Mouse (Mus musculus): ENCODE measurements at regions not wholly inside any gene's neighbourhood (a gene's known extent, or its start where the extent isn't known, plus 50 kb on each side); places are given as distances from the start of the nearest gene placed in this dataset.
A peak's percentile ranks its signal among the peaks of the same experiment; 100 is the strongest.

DNA sequence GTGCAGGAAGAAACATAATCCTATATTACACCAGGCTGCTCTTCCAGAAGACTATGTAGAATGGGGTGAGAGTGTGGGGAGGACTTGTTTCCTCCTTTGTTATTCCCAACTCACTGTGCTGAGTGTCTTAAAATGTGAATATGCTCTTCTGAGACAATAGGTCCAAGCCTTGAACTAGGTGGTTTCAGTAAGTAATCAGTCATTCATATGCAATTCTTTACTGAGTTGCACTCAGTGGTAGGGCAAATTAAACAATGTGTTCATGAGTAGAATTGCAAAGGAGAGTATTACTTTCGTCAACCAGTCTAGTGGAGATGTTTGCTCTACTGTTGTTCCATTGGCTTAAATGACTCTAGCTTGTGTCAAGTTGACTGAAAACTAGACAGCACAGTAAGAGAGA lies 1015.1 kb downstream of the Olfm4 start:
- no peaks in the 10 kb centered on the region for H3K36me3 ChIP-seq (ENCODE audit: control insufficient read depth, insufficient read depth, low read length)
- H3K9me3 ChIP-seq (ENCODE audit: control insufficient read depth, low read length) = no peaks in the 10 kb centered on the region
- no peaks in the 10 kb centered on the region for H3K27me3 ChIP-seq (ENCODE audit: control insufficient read depth, insufficient read depth, low read depth, low read length)
- no peaks in the 10 kb centered on the region for H3K4me1 ChIP-seq (replicated peaks; ENCODE audit: control insufficient read depth, insufficient read depth, low read length)
- H3K27ac ChIP-seq (ENCODE audit: low read length) = no peak overlapping the region
- 65% methylated on average over 1 of the region's 1 CpGs for WGBS
- no peak for ATAC-seq (ENCODE audit: low read depth)
- H3K9ac ChIP-seq (ENCODE audit: low read length) = no peak overlapping the region
- H3K4me2 ChIP-seq (ENCODE audit: low read depth, low read length) = no peak overlapping the region
- H3K4me3 ChIP-seq (ENCODE audit: low read length) = no peak overlapping the region

DNA sequence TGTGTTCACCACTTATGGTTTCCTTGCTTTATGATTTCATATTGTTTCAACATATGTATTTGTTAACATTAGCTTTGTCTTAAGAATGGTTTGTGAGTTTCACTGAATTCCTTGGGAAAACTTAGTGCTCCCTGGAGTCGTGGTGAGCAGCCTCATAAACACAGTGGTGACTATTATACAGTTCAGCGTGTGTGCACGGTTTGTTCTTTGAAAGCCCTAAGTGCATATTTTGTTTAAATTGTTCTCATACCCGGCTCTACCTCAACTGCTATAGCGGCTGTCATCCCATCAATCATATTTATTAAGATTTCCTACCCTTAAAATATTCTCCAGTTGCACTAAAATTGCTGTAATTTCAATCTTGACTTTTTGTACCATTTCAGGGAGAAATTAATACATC lies 1029.3 kb downstream of the Olfm4 start:
- H3K4me1 ChIP-seq (replicated peaks; ENCODE audit: control insufficient read depth, insufficient read depth, low read length) = no peaks in the 10 kb centered on the region
- ATAC-seq (ENCODE audit: low read depth) = no peak
- no peaks in the 10 kb centered on the region for H3K27me3 ChIP-seq (ENCODE audit: control insufficient read depth, insufficient read depth, low read depth, low read length)
- no peak overlapping the region for H3K4me2 ChIP-seq (ENCODE audit: low read depth, low read length)
- H3K4me3 ChIP-seq (ENCODE audit: low read length) = no peak overlapping the region
- H3K9me3 ChIP-seq (ENCODE audit: control insufficient read depth, low read length) = no peaks in the 10 kb centered on the region
- no peak overlapping the region for H3K27ac ChIP-seq (ENCODE audit: low read length)
- WGBS = 57% methylated on average over 5 of the region's 5 CpGs
- H3K36me3 ChIP-seq (ENCODE audit: control insufficient read depth, insufficient read depth, low read length) = no peaks in the 10 kb centered on the region
- no peak overlapping the region for H3K9ac ChIP-seq (ENCODE audit: low read length)

DNA sequence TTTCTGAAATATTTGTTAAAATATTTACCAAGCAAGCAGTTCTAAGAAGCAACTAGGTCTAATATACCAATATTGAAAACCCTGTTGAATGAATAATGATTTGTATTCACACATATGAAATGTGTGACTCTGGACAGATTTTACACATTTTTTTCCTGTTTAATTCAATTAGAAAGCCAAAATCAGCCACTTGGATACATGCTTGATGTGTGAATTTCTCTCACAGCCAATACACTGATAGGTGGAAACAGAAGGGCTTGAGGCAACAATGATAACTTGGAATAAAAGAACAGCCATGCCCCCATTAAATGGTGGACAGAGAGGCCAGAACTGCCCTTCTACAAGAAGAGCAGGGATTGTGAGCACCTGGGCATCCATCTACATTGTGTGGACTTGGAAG lies 1047.6 kb downstream of the Olfm4 start:
- Histone ChIP-seq H3K9ac (ENCODE audit: low read length) (no peak overlapping the region), H3K27me3 (ENCODE audit: control insufficient read depth, insufficient read depth, low read depth, low read length) (no peaks in the 10 kb centered on the region), H3K4me2 (ENCODE audit: low read depth, low read length) (no peak overlapping the region), H3K4me1 (replicated peaks; ENCODE audit: control insufficient read depth, insufficient read depth, low read length) (no peaks in the 10 kb centered on the region), H3K9me3 (ENCODE audit: control insufficient read depth, low read length) (no peaks in the 10 kb centered on the region), H3K4me3 (ENCODE audit: low read length) (no peak overlapping the region), H3K27ac (ENCODE audit: low read length) (no peak overlapping the region), H3K36me3 (ENCODE audit: control insufficient read depth, insufficient read depth, low read length) (no peaks in the 10 kb centered on the region)
- ATAC-seq (ENCODE audit: low read depth) = no peak

DNA sequence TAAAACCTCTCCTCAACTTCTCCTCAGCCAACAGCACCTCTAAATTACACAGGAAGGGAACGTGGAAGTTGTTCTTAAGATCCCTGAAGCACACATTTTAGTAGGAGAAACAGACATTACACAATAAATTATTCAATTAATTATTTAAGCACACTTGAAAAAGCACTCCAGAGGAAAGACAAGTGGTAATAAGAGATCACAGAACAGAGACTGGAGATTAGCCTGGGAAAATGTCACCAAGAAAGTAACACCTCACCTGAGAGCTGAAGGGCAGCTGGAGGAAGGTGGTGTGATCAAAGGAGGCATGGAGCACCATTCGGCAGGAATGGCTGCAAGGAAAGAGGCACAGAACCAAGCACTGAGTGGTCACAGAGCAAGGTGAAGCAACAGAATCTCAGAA lies 1053.8 kb downstream of the Olfm4 start:
- H3K9me3 ChIP-seq (ENCODE audit: control insufficient read depth, low read length) = no peaks in the 10 kb centered on the region
- no peak overlapping the region for H3K27ac ChIP-seq (ENCODE audit: low read length)
- 33% methylated on average over 2 of the region's 2 CpGs for WGBS
- H3K36me3 ChIP-seq (ENCODE audit: control insufficient read depth, insufficient read depth, low read length) = no peaks in the 10 kb centered on the region
- H3K4me2 ChIP-seq (ENCODE audit: low read depth, low read length) = no peak overlapping the region
- no peak overlapping the region for H3K9ac ChIP-seq (ENCODE audit: low read length)
- peak; percentile 83 for ATAC-seq (ENCODE audit: low read depth)
- H3K4me1 ChIP-seq (replicated peaks; ENCODE audit: control insufficient read depth, insufficient read depth, low read length) = no peaks in the 10 kb centered on the region
- H3K4me3 ChIP-seq (ENCODE audit: low read length) = no peak overlapping the region
- H3K27me3 ChIP-seq (ENCODE audit: control insufficient read depth, insufficient read depth, low read depth, low read length) = no peaks in the 10 kb centered on the region

DNA sequence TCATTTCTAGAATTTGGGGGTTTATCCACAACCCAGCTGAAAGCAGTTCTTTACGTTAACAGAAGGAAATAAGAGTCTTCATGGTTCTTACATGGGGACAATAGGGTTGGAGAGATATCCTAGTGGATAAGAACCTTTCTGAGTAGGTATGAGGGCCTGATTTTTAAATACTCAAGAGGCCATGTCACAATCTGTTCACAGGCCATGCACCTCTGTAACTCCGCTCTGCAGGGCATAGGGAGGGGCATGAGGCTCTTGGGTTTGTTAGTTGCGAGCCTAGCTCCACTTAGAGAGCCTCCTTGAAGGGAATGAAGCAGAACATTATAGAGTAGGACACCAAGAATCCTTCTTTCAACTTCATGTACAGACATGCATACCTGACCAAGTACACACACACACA lies 1054.2 kb downstream of the Olfm4 start:
- ATAC-seq (ENCODE audit: low read depth) = peak; percentile 86
- no peaks in the 10 kb centered on the region for H3K36me3 ChIP-seq (ENCODE audit: control insufficient read depth, insufficient read depth, low read length)
- H3K27ac ChIP-seq (ENCODE audit: low read length) = no peak overlapping the region
- H3K4me1 ChIP-seq (replicated peaks; ENCODE audit: control insufficient read depth, insufficient read depth, low read length) = no peaks in the 10 kb centered on the region
- no peak overlapping the region for H3K4me3 ChIP-seq (ENCODE audit: low read length)
- no peaks in the 10 kb centered on the region for H3K27me3 ChIP-seq (ENCODE audit: control insufficient read depth, insufficient read depth, low read depth, low read length)
- H3K9me3 ChIP-seq (ENCODE audit: control insufficient read depth, low read length) = no peaks in the 10 kb centered on the region
- 54% methylated on average over 3 of the region's 3 CpGs for WGBS
- H3K4me2 ChIP-seq (ENCODE audit: low read depth, low read length) = no peak overlapping the region
- no peak overlapping the region for H3K9ac ChIP-seq (ENCODE audit: low read length)

Data from lung, embryonic 16.5 days (tissue).